Mouse (Mus musculus): Measurements from ENCODE around the gene Phactr1. TPM values are rescaled to one million over a fixed set of nuclear protein-coding genes. Genes with fewer than 3 reads are reported as not detected.

Phactr1 gene
- total and polyA plus RNA-seq, 3 experiments: not detected

DNA sequence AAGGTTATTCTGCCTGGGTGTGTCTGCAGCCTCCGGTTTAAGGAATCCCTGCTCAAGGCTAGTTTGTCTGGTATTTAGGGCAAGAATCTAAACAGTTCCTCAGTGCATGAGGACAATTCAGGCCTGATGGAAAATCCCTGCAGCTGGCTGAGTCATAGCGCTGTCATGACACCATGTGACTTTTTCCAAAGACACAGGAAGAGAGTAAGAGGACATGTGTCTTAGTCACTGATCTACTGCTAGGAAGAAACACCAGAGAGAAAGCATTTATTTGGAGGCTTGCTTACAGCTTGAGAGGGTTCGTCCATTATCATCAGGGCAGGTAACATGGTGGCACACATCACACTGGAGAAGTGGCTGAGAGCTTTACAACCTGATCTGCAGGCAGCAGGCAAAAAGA lies 352.0 kb downstream of the Phactr1 start:
- no peak overlapping the region for H3K9ac ChIP-seq (ENCODE audit: control insufficient read depth, low read depth, low read length, poor library complexity, severe bottlenecking)
- no peak overlapping the region for H3K4me3 ChIP-seq (ENCODE audit: control insufficient read depth in 1 of 2, insufficient read depth in 1 of 2, low read depth in 2 of 2, low read length in 2 of 2)
- no peak for DNase-seq (ENCODE audit: low read depth, low spot score)
- no peaks in the 10 kb centered on the region for H3K79me2 ChIP-seq (ENCODE audit: control insufficient read depth, insufficient read depth, low read length, poor library complexity)
- H3K27me3 ChIP-seq (ENCODE audit: control insufficient read depth in 1 of 2, insufficient read depth in 2 of 2, low read length in 2 of 2): no peaks in the 10 kb centered on the region
- H3K4me1 ChIP-seq (ENCODE audit: control insufficient read depth in 1 of 2, insufficient read depth in 2 of 2, low read length in 2 of 2): no peaks in the 10 kb centered on the region
- TF ChIP-seq ZNF384 (IDR thresholded peaks at IDR 0.05; ENCODE audit: low read depth, low read length): no peak
- TF ChIP-seq POLR2A (IDR thresholded peaks at IDR 0.05; ENCODE audit: control insufficient read depth in 1 of 2, insufficient read depth in 1 of 2, low read depth in 1 of 2, low read length in 2 of 2, poor library complexity in 1 of 2): no peak
- no peak for TF ChIP-seq CTCF (IDR thresholded peaks at IDR 0.05 in 2 of 3, conservative IDR thresholded peaks at IDR 0.05 in 1 of 3; ENCODE audit: control insufficient read depth in 1 of 3, insufficient read depth in 1 of 3, low read depth in 2 of 3, low read length in 3 of 3, poor library complexity in 1 of 3, severe bottlenecking in 1 of 3)
- TF ChIP-seq SMC3 (IDR thresholded peaks at IDR 0.05; ENCODE audit: low read depth, low read length): no peak
- no peak for TF ChIP-seq CHD1 (IDR thresholded peaks at IDR 0.05; ENCODE audit: low read depth, low read length)
- TF ChIP-seq MEF2A (IDR thresholded peaks at IDR 0.05; ENCODE audit: extremely low read depth, insufficient replicate concordance, low read depth, low read length, poor library complexity, severe bottlenecking): no peak
- TF ChIP-seq MYB (IDR thresholded peaks at IDR 0.05; ENCODE audit: low read depth, low read length): no peak
- TF ChIP-seq UBTF (IDR thresholded peaks at IDR 0.05; ENCODE audit: borderline replicate concordance, insufficient read depth, low read depth, low read length): no peak
- TF ChIP-seq MYC (IDR thresholded peaks at IDR 0.05; ENCODE audit: low read depth, low read length): no peak
- no peak for TF ChIP-seq E2F4 (IDR thresholded peaks at IDR 0.05; ENCODE audit: borderline replicate concordance, low read depth, low read length)
- H3K36me3 ChIP-seq (ENCODE audit: control insufficient read depth in 1 of 2, insufficient read depth in 2 of 2, low read length in 2 of 2): no peaks in the 10 kb centered on the region
- no peak overlapping the region for H3K27ac ChIP-seq (ENCODE audit: control insufficient read depth, low read depth, low read length)
- no peaks in the 10 kb centered on the region for H3K9me3 ChIP-seq (replicated peaks; ENCODE audit: insufficient read depth, low read length)

DNA sequence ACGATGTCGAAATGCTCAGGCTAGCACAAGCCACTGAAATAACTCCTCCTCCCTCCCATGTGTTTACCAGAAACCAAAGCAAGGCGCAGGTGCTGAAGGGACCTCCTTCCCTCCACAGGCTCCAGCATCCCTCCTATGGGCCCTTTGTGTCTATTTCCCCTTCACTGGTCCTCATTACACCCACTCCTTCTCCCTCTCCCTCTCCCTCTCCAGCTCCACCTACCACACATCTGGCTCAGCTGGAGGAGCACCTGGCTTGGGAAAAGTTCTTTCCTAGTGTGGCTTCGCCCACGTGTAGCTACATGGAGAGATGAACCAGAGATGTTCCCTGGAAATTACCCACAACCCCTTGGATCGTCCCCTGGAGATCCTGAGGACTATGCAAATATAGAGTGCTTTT lies 356.1 kb downstream of the Phactr1 start:
- Histone ChIP-seq H3K4me1 (ENCODE audit: control insufficient read depth in 1 of 2, insufficient read depth in 2 of 2, low read length in 2 of 2) (no peaks in the 10 kb centered on the region), H3K27me3 (ENCODE audit: control insufficient read depth in 1 of 2, insufficient read depth in 2 of 2, low read length in 2 of 2) (no peaks in the 10 kb centered on the region), H3K9ac (ENCODE audit: control insufficient read depth, low read depth, low read length, poor library complexity, severe bottlenecking) (no peak overlapping the region), H3K27ac (ENCODE audit: control insufficient read depth, low read depth, low read length) (no peak overlapping the region), H3K9me3 (replicated peaks; ENCODE audit: insufficient read depth, low read length) (no peaks in the 10 kb centered on the region), H3K36me3 (ENCODE audit: control insufficient read depth in 1 of 2, insufficient read depth in 2 of 2, low read length in 2 of 2) (no peaks in the 10 kb centered on the region), H3K79me2 (ENCODE audit: control insufficient read depth, insufficient read depth, low read length, poor library complexity) (no peaks in the 10 kb centered on the region), H3K4me3 (ENCODE audit: control insufficient read depth in 1 of 2, insufficient read depth in 1 of 2, low read depth in 2 of 2, low read length in 2 of 2) (no peak overlapping the region)
- DNase-seq (ENCODE audit: low read depth, low spot score): no peak
- TF ChIP-seq SMC3 (IDR thresholded peaks at IDR 0.05; ENCODE audit: low read depth, low read length) (no peak), POLR2AphosphoS5 (IDR thresholded peaks at IDR 0.05; ENCODE audit: borderline replicate concordance, low read depth, low read length) (no peak), RCOR1 (IDR thresholded peaks at IDR 0.05; ENCODE audit: low read depth, low read length) (no peak), NELFE (IDR thresholded peaks at IDR 0.05; ENCODE audit: low read depth, low read length) (no peak), ZNF384 (IDR thresholded peaks at IDR 0.05; ENCODE audit: low read depth, low read length) (no peak), POLR2AphosphoS2 (IDR thresholded peaks at IDR 0.05; ENCODE audit: low read length) (no peak), MAZ (IDR thresholded peaks at IDR 0.05; ENCODE audit: low read depth, low read length) (no peak), UBTF (IDR thresholded peaks at IDR 0.05; ENCODE audit: borderline replicate concordance, insufficient read depth, low read depth, low read length) (no peak), ZMIZ1 (IDR thresholded peaks at IDR 0.05; ENCODE audit: low read depth, low read length) (no peak), BHLHE40 (IDR thresholded peaks at IDR 0.05; ENCODE audit: borderline replicate concordance, low read depth, low read length) (no peak), GATA1 (IDR thresholded peaks at IDR 0.05; ENCODE audit: low read depth, low read length) (no peak), USF2 (IDR thresholded peaks at IDR 0.05; ENCODE audit: borderline replicate concordance in 1 of 2, insufficient read depth in 1 of 2, low read depth in 1 of 2, low read length in 2 of 2) (no peak), TBP (IDR thresholded peaks at IDR 0.05; ENCODE audit: low read depth, low read length) (no peak), MYC (IDR thresholded peaks at IDR 0.05; ENCODE audit: low read depth, low read length) (no peak), KAT2A (conservative IDR thresholded peaks at IDR 0.05; ENCODE audit: low read depth, low read length) (no peak), GABPA (IDR thresholded peaks at IDR 0.05; ENCODE audit: low read depth, low read length) (no peak), CTCF (IDR thresholded peaks at IDR 0.05 in 2 of 3, conservative IDR thresholded peaks at IDR 0.05 in 1 of 3; ENCODE audit: control insufficient read depth in 1 of 3, insufficient read depth in 1 of 3, low read depth in 2 of 3, low read length in 3 of 3, poor library complexity in 1 of 3, severe bottlenecking in 1 of 3) (no peak), SIN3A (IDR thresholded peaks at IDR 0.05; ENCODE audit: low read length) (no peak), MXI1 (IDR thresholded peaks at IDR 0.05; ENCODE audit: low read depth, low read length) (no peak)
